Mouse (Mus musculus) cerebral cortex, adult 2 months (tissue): ENCODE results near the gene Chst11.

ENCODE experiments used
- WGBS: fragments of 180-500 bp; shearing (Covaris S2); methylation state at CpG from one replicate; pipeline ENCODE4 v1.1.7; 2018; 5-methylcytosine and 5-hydroxymethylcytosine counted together

The Chst11 gene

DNA sequence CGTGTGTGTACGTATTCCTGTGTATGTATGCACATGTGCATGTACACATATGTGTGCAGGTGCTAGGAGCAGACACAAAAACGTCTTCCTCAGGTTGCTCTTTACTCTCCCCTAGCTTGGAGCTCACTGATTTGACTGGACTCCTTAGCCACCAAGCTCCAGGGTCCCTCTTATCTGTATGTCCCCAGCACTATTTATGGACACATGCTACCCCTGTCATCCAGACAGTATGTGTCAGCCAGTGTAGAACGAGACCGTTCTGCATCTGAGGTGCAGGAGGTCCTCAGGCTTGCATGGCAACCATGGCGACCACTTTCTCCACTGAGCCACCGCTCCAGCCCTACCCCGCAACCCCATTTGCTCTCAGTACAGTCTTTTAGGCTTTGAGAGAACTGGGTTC, 93.4 kb downstream of the Chst11 start:
- WGBS, result 91% methylated on average over 8 of the region's 8 CpGs

GRCm38 (mm10) chr10:83079755-83080154, 94.5 kb downstream of the Chst11 start:
- 77% methylated on average over 13 of the region's 13 CpGs for WGBS

DNA sequence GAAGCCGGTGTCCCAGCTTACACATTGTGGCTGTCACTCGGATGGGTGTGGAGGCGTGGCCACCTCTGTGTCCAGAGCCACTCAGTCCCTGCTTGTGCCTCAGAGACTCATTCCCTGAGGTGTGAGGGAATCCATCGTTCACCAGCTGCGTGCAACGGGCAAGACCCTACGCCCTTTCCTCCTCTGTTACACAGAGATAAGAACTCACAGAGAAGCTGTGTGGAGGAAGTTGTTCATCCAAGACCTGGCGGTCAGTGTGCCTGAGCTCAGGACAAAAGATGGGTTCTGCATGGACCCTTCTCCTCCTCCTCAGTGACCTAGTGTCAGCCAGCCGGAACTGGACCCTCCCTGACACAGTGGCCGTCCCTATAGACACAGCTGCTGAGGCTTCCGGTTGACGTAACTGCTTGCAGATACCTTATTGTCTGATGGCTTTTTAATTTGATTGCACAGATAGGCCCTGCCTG, 95.0 kb downstream of the Chst11 start:
- WGBS, result 77% methylated on average over 12 of the region's 12 CpGs

GRCm38 (mm10) chr10:83080930-83081329, 95.6 kb downstream of the Chst11 start:
- WGBS, result 43% methylated on average over 10 of the region's 10 CpGs

DNA sequence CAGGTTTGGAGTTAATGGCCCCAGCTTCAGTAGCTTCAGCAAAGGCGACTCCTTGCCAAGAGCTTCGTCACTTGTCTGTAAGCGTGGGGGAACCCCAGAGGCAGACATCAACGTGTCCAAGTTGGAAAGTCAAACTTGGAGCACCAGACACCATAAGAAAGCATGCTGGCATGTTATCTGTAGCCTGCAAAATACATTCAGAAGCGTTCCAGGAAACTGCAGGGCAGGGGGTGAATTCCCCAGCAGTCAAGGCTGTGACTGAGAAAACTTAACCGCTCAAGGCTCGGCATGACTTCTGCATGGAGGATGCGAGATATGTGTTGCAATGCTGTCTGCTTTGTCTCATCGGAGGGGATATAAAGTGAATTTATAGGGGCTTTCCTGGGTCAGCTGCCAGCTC, 98.6 kb downstream of the Chst11 start:
- WGBS, result 41% methylated on average over 9 of the region's 9 CpGs

DNA sequence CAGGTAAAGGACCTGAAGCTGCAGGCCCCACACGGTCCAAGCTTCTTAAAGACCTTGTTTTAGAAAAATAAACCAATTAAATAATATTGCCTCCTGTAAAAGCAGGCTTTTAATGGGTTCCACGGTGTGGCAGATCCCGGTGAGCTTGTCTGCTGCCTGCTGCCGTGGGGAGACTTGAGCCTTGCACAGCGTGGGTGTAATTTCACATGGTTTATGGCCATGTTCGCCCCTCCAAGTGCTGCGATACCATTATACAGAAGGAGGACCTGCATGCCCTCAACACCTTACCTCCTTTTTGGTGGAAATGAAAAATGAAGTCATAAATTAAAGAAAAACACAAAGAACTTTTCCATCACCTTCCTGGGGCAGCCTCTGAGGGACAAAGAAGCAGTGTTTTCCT, 103.0 kb downstream of the Chst11 start:
- 86% methylated on average over 7 of the region's 7 CpGs for WGBS

- 73% methylated on average over 2 of the region's 2 CpGs for WGBS
These were observed 103.5 kb downstream of the Chst11 start for GRCm38 (mm10) chr10:83088826-83089225.

- 92% methylated on average over 8 of the region's 8 CpGs for WGBS
These were observed 104.9 kb downstream of the Chst11 start for GRCm38 (mm10) chr10:83090185-83090584.

- WGBS, result 88% methylated on average over 6 of the region's 6 CpGs
These were observed 108.4 kb downstream of the Chst11 start for GRCm38 (mm10) chr10:83093705-83094104.

DNA sequence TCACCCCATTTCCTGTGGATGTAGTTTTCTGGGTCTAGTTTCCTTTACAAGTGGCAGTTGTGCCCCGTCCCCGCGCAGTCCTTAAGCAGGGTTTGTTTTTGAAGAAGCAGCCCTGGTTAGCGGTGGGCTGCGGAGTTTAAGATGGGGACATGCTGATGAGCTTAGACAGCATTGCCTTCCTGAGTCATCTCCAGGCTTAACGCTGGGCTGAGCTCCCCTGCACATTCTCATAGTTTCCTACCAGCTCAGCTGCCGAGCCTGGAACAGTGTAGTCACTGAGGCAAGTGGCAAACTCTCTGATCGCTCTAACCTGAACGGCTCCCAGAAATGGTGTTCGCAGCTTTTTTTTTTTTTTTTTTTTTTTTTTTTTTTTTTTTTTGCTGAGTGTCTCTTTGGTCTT, 109.0 kb downstream of the Chst11 start:
- WGBS, result 66% methylated on average over 10 of the region's 10 CpGs

DNA sequence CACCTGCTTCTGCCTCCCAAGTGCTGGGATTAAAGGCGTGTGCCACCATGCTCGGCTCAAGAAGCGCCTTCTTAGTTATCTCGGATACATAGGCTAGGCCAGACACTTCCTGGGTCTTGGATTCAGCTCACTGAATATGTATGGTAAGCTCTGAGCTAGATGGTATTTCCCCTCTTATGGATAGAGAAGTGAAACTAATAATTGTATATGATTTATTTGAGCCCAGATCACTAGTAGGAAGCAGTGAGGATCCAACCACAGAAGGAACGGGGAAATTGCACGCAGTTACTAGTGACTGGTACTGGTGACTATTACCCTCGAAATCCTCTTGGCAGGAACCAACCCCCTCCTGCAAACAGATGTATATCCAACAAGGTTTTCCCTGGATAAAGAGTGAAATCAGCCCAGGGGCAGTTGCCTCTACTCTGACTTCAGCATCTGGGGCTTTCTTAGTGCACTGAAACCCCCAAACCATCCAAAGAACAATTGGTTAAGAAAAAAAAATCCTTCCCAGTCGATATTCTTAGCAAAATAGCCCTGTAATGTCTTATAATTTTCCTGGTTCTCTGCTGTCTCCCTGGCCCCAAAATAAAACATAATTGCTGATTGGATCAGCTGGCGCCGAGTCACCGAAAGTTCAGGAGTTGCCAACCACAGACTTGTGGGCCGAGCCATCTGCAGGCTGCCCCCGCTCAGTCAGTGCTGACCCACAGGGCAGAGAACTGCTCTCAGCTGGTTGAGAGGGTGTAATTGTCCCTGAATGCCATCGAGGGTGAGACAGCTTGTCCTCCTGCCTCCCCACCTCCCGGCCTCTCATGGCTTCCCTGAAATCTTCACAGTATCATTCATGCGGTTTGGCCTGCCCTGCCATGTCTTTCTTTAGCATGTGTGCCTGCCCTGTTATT, 109.8 kb downstream of the Chst11 start:
- WGBS, result 83% methylated on average over 16 of the region's 16 CpGs

- 96% methylated on average over 6 of the region's 6 CpGs for WGBS
These were observed 111.0 kb downstream of the Chst11 start for GRCm38 (mm10) chr10:83096257-83096656.

- WGBS, result 84% methylated on average over 10 of the region's 10 CpGs
These were observed 113.6 kb downstream of the Chst11 start for GRCm38 (mm10) chr10:83098940-83099339.

GRCm38 (mm10) chr10:83099669-83100068, 114.4 kb downstream of the Chst11 start:
- 93% methylated on average over 3 of the region's 3 CpGs for WGBS

DNA sequence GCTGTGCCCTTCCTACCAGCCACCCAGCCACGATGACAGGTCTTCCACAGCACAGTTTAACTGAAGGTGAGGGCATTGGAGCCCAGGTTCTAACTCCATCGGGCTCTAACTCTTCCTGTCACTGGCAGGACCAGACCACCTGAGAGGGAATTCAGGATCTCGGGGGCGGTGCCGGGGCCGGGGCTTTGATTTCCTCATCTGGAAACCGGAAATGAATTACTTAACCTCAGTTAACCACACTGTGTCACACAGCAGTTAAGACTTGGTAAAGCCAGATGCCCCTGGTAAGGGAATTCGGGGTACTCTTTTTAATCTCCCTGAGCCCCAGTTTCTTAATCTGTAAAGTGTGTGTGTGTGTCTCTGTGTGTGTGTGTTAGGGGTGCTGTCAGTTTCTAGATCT, 115.6 kb downstream of the Chst11 start:
- 61% methylated on average over 8 of the region's 8 CpGs for WGBS

- WGBS, result 51% methylated on average over 9 of the region's 9 CpGs
These were observed 116.3 kb downstream of the Chst11 start for GRCm38 (mm10) chr10:83101421-83102207.

DNA sequence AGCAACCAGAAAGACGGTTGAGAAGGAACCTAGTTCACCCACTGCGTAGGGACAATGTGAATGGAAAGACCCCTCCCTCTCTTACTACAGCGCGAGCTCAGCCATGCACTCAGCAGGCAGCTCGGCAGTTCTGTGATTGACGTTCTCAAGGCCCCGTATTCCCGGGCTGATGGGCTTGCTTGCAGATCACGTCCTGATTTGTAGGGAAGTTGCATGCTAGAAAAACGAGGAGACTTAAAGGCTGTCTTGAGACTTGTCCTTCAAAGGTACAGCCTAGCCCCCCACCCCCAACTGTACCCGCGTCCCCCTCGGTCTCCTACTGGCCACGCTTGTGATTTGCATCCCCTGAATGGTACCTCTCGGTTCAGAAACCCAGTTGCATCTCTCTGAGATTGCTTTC, 117.4 kb downstream of the Chst11 start:
- 66% methylated on average over 15 of the region's 15 CpGs for WGBS

DNA sequence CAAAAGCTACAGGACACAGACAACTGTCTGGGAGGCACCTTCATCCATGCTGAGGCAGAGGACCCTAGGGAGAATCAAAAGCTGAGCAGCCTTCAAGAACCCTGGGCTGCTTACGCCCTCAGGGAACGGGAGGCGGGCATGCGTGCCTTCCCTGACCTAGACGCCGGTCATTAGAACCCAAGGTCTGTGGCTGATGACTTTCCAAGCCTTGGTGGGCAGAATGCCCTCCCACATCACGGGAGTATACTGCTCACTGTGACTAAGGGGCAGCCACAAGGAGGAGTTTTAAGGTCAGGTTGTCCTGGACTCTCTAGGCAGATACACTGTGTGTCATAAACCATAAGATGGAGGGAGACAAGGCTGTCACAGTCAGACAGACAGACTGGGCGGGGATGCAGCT, 118.9 kb downstream of the Chst11 start:
- WGBS, result 94% methylated on average over 8 of the region's 8 CpGs

- WGBS, result 28% methylated on average over 7 of the region's 7 CpGs
These were observed 121.0 kb downstream of the Chst11 start for GRCm38 (mm10) chr10:83106152-83106746.

GRCm38 (mm10) chr10:83107385-83107784, 122.1 kb downstream of the Chst11 start:
- 67% methylated on average over 8 of the region's 8 CpGs for WGBS

GRCm38 (mm10) chr10:83107921-83108738, 122.8 kb downstream of the Chst11 start:
- WGBS, result 43% methylated on average over 21 of the region's 21 CpGs
